Mouse (Mus musculus): Measurements from ENCODE around the gene Sugct.
"Not testable (repeated sequence)": the region's sequence is repeated elsewhere in the genome, so short reads cannot be mapped to it uniquely, and the experiment has no call there.

Gene Sugct

DNA sequence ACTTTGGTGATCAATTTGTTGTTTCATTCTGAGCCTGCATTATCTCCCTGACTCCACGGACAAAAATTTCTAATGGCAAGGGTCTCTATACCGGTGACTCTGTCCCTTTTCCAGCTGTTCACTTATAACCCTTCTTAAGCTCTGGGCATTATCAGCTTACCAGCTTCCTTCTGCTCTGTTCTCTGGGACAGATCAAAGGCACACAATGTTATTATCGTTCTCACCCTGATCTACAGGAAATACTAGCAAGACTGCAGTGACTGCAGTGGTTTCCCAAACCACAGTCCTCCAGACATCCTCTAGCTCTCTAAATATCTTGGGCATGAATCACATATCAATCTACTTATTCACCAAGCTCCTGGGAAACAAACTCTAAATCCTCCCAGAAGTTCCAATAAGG, 90.7 kb downstream of the Sugct start:
- DNase-seq (ENCODE audit: low spot score in 2 of 2), result no peak

DNA sequence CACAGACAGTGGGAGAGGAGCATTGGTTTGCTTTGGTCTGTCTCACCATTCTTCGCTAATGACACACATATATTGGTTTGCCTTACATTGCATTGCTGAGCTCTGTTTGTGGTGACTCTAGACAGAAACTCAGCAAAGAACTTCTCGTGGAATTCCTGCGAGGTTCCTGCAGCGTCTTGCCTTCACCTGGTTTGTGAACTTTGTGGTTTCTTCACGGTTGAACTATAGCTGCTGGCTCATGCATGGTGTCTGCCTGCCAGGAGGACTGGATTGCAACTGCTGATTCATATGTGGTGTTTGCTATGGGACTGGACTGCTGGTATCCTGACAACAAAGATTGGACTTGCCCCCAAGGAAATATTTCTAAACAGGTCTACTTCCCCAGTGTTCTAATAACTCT, 91.6 kb downstream of the Sugct start:
- DNase-seq (ENCODE audit: low spot score in 2 of 2), result no peak

DNA sequence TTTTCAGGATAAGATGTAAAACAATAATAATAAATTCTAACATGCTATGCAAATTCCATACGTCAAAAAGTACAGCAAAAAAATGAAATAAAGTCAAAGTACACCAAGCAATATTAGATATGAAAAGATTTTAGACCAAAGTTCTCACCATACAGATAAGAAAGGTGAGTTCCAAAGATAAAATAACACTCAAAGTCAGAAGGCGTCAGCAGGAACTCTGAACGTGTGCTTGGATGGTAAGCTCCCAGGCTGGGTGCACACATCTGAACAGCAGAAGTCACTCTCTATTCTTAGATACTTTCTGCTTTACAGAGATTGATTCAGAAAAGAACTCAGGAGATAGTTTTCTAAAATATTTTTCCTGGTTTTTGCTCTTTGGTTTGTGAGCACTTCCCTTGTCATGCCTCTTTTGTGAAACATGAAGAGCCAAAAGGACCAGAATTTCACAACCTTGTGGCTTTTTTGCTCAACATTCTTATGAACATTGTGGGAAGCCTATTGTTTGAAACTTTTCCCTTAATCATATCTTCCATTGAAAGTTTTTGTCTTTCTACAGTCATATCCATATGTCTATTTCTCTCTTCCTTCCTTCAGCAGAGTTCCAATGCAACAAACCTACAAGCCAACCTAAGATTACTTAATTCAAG, 110.0 kb downstream of the Sugct start:
- DNase-seq (ENCODE audit: low spot score in 2 of 2), result no peak

DNA sequence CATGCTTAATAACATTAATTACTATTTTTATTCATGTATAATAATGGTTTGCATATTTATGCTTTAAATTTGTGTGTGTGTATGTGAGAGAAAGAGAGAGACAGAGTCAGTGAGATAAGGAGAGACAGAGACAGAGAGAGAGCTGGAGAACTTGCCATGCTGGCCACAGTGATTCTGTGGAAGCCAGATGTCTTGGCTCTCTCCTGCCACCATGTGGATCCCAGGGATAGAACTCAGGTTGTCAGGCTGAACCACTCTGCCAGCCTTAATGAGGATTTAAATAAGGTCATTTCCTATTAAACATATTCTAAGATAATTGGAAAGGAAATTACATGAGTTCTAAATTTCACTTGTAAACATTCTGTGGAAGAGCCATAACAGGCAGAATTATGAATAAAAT, 110.5 kb downstream of the Sugct start:
- DNase-seq (ENCODE audit: low spot score in 2 of 2), result peak in 1 of 2 experiments; percentile 22

- no peak for DNase-seq (ENCODE audit: low spot score in 2 of 2)
Measured at GRCm38 (mm10) chr13:17581684-17582083, 113.7 kb downstream of the Sugct start.

- DNase-seq (ENCODE audit: low spot score in 2 of 2), result no peak
Measured at GRCm38 (mm10) chr13:17559357-17559756, 136.0 kb downstream of the Sugct start.

GRCm38 (mm10) chr13:17536341-17536740, 159.0 kb downstream of the Sugct start:
- DNase-seq (ENCODE audit: low spot score in 2 of 2), result no peak

DNA sequence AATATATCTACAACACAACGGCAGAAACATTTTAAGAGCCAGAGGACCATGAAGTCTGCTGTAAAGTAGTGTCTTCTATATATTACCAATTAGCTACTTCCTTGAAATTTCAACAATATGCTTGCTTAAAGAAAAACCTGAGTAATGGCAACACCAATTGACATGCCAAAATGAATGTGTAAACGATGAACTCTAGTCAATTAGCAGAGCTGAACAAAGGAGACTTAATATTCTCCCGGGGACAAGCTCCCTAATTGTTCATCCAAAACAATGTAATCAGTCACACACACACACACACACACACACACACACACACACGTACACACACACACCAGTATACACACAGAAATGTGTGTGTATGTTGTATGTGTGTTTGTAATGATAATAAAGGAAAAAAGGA, 160.5 kb downstream of the Sugct start:
- DNase-seq (ENCODE audit: low spot score in 2 of 2), result no peak

DNA sequence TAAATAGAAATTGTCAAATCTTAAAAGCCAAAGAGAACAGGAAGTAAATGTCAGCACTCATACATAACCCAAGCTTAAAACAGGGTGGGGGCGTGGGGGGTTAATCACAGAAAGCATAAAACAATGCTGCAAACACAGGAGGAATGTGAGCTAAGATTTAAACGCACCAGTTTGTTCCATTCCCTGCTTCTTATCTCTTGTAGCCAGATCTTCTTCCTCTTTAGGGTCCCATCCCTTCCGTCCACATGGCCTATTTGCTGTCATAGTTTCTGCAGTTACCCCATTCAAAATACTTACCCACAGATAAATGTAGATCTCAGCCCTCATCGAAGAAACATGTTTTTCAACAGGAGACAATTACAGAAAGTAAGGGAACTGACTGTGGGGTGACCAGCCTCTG, 160.9 kb downstream of the Sugct start:
- DNase-seq (ENCODE audit: low spot score in 2 of 2), result no peak

DNA sequence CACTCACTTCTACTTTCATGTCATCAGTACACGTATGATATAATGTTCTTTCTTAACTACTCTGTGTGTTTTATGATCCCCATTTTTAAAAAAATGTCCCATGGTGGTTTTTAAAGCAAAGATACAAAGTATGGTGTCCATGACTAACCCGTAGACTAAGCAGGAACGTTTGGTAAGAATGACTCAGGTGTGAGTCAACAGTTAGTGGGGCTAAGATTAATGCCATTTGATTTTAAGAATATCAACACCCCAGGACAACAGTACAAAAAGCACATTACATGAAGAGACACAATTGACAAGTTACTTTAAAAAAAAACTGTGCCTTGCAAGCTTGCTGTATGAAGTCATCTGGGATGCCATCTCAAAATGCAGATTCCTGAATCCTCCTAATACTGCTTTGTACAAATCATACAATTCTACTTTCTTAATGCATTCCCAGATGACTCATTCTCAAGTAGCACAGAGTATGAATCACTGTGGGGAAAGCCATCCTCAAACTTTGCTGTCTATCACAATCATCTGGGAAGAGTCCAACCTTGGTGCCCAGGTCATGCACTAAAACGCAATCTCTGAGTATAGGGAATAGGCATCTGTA, 184.1 kb downstream of the Sugct start:
- DNase-seq (ENCODE audit: low spot score in 2 of 2), result no peak

GRCm38 (mm10) chr13:17494936-17495335, 200.4 kb downstream of the Sugct start:
- DNase-seq (ENCODE audit: low spot score in 2 of 2), result no peak

DNA sequence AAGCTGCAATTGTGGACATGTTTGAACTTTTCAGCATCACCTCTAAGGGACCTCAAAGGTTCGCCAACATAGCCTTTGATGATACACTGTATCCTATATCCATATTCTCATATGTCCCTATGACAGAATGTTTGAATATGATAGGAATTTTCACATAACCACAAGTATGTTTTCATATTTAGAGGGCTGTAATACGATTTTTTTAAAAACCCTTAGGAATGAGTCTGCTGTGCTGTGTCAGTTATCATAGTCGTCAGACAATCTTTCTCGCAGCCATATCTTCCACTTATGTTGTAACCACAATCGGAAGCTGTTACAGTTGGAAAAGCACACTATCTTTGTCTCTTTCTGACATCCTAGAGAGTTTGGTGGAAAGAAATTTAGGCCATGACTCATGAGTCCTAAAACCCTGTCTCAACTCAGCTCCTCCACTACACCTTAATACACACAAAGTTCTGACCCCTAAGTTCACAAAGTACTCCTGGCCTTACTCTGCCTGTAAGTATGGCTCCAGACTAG, 201.2 kb downstream of the Sugct start:
- no peak for DNase-seq (ENCODE audit: low spot score in 2 of 2)

DNA sequence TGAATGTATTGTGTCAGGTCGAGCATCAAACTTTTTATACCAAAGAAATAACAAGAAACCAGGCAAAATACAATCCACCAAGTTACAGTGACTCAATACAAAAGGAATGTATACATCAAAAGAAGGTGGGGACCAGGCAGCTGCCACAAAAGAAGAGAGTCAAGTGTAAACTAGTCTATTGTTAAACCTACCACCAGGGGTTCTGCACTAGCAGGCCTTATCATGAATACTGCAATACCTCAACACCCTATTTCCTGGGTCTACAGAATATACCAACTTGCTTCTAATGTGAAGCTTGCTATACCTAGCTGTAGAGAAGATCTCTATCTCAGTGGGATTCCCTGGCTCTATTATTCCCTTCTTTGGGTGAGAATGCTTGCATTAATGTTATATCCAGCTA, 237.4 kb downstream of the Sugct start:
- DNase-seq (ENCODE audit: low spot score in 2 of 2), result not testable (repeated sequence)

DNA sequence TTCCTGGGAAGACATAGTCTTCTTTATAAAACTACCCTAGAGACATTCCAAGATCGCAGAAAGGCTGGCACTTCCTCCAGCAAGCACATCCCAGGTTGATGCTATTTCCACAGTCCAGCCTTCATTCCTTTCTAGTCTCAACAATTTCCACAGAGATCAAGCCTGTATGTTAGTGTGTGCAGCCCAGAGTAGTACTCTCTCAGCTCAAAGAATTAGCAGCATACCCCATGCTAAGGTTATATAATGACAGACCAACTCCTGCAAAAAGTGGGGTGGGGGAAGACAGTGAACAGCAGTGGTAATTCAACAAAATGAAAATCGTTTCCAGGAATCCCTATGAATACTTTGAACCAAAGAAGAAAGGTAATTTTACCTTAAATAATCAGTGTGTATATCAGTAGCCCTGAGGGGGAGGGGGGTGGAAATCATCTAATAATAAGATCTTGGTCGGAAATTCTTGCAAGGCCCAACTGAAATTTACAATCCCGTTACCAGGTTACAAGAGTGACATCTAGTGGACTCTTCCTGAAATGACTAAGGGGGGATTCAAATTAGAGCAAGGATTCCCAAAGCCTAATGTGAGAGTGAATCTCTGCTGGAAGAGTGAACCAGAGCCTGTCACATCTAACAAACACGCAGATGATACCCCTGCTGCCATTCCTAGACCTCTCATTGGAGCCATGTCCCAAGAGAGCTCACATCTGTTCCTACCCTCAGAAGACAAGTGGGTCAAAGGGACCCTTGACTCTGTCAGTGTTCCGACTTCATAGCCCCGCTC, 263.0 kb downstream of the Sugct start:
- no peak for DNase-seq (ENCODE audit: low spot score in 2 of 2)

- DNase-seq (ENCODE audit: low spot score in 2 of 2), result no peak
Measured at GRCm38 (mm10) chr13:17421875-17422274, 273.5 kb downstream of the Sugct start.

DNA sequence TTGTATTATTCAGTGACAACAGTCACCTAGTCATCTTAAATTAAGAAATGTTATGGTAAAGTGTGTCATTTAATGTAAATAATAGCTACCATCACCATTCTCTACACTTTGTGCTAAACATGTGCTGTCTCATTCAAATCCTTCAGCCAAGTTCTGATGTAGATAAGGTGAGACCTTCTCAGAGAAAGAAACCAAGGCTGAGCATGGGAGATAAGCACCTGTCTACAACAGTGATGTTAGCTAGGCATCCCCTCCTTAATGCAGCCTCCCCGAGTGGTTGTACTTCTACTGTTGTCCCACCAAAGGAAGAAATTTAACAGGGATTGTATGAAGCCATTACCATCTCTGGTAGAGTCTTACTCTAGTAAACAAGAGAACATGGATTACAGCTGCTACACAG, 274.8 kb downstream of the Sugct start:
- no peak for DNase-seq (ENCODE audit: low spot score in 2 of 2)

- no peak for DNase-seq (ENCODE audit: low spot score in 2 of 2)
Measured at GRCm38 (mm10) chr13:17342836-17343235, 352.5 kb downstream of the Sugct start.

DNA sequence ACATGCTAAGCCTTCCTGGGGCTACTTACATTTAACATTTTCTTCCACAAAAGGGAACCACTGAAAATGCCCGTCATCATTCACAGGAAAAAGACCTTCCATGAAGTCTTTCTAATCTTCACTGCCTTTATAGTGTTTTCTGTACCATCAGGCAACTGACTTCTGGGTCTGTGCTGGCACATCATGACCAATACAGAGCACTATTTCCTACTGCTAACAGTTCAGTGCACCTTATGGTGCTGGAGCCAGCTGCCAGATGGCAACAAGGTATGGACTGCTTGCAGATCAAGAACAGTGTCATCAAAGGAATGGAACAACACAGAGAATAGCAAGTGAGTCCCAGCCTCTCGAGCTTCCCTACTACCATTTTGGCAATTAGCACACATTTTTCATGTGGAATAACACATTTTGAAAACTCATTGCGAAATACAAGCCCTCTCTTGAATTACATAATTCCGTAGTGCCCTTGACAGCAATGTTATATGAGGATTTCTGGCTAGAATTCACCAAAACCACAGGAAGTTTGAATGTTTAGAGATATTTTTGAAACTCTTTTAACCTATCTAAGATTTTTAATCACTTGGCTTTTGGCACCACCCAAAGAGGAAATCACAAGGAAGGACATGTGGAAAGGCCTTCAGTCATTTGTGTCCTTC, 359.3 kb downstream of the Sugct start:
- DNase-seq (ENCODE audit: low spot score in 2 of 2), result no peak

GRCm38 (mm10) chr13:17326863-17327262, 368.5 kb downstream of the Sugct start:
- DNase-seq (ENCODE audit: low spot score in 2 of 2), result no peak

DNA sequence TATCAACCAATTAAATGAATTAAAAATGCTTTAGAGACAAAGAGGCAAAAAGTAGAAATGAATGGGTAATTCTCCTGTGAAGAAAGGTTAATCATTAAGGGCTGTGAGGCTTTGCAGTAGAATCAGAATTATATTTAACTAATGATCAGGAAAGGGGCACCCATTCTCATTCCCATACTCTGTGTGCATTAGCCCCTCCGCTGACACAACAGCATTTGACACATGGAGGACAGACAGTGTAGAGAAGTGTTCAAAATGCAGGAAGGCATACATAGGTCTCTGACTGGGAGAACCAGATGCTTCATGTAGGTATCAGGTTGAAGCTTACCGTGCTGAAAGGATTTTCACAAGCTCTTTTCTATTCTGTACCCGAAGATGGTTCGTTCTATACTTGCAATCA, 393.8 kb downstream of the Sugct start:
- DNase-seq (ENCODE audit: low spot score in 2 of 2), result no peak

DNA sequence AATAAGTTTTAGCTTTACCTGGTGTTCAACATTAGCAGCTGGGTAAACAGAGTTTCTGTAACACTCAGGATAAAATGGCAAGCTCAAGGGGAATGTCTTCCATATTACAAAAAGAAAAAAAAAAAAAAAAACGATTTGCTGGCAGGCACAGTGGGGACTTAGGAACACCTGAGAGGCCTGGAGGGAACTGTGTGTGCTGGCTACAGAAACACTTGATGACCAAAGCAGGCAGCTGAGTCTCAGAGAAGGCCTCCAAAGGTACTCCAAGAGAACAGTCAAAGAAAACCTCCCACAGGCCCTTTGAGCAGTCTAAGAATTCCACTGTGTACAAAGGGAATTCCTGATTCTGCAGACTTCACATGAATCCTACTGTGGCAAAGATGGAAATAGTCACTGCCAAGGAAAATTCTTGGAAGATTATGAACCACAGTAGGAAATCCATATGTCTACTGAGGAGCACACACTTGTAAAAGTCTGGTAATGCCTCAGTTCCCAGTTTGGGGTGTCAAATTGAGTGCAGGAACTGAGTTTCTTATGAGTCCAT, 397.8 kb downstream of the Sugct start:
- no peak for DNase-seq (ENCODE audit: low spot score in 2 of 2)

GRCm38 (mm10) chr13:17296912-17297311, 398.4 kb downstream of the Sugct start:
- no peak for DNase-seq (ENCODE audit: low spot score in 2 of 2)

All from spleen, postnatal 10 days (tissue).